Mouse (Mus musculus) kidney, postnatal 4 days (tissue): ENCODE measurements around the gene Afm.

Experiments used
- DNase-seq, 2 experiments: peaks; one replicate each; pipeline ENCODE4 v3.0.0; 2021; ENCODE audit warnings: mixed read lengths in 2 of 2

Gene Afm

DNA sequence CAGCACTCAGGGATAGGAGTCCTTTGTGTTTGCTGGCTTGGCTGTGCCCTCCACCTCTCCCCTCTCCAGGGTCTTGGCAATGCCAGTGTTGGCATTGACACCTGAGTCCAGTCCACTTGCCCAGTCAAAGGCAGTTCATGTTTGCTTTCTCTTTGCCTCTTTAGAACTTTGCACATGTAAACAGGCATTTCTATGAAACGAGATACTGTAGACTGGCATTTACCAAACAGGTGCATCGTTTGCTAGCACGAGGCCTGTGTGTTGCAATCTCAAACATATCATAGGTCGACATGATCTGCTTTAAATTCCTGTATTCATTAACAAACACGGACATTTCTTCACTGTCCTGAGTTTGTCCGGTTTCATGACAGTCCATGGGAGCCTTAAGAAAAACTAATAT, 42.0 kb downstream of the Afm start, which contains the start of gene 5830473C10Rik:
TSS of gene 5830473C10Rik (plus strand) at position 365 of the 400 bp plus-strand sequence.
- no peak for DNase-seq

DNA sequence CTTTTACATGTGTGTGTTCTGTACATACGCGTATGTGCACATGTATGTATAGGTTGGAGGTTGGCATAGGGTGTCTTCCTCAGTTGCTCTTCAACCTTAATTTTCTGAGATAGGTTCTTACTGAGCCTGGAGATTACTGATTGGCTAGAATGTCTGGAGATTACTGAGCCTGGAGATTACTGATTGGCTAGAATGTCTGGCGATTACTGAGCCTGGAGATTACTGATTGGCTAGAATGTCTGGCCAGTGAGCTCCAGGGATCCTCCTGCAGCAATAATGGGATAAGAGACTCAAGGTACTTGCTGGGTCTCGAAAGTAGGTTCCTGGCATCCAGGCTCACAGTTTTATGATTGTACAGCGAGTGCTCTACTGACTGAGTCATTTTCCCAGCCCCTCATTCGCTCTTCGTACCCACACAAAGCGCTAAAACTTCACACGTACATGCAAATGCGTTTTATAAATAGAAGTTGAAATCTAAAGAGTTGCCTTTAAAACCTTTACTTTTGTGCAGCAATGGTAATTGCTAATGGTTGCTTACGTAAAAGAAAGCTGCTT, 43.1 kb downstream of the Afm start:
- no peak for DNase-seq

DNA sequence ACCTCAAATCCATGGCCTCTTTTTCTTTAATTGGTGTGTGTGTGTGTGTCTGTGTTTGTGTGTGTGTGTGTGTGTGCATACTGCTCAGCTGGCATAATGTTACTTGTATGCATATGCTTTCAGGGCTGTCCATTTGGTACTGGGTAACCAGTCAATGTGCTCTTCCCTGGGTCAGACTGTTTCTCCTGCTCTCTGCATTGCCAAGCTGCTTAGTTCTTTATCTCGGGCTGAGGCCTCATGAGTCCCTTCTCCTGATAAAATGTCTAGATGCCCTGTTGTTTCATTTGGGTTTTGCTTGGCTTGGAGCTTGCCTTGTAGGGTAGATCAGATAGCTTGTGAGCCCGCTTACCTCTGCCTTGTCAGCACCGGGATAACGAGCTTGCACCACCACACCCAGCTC, 44.1 kb downstream of the Afm start:
- no peak for DNase-seq

- no peak for DNase-seq
Measured at GRCm38 (mm10) chr5:90564161-90564560, 45.4 kb downstream of the Afm start.

GRCm38 (mm10) chr5:90565205-90565604, 46.5 kb downstream of the Afm start:
- no peak for DNase-seq

- no peak for DNase-seq
Measured at GRCm38 (mm10) chr5:90567788-90568187, 49.1 kb downstream of the Afm start.

DNA sequence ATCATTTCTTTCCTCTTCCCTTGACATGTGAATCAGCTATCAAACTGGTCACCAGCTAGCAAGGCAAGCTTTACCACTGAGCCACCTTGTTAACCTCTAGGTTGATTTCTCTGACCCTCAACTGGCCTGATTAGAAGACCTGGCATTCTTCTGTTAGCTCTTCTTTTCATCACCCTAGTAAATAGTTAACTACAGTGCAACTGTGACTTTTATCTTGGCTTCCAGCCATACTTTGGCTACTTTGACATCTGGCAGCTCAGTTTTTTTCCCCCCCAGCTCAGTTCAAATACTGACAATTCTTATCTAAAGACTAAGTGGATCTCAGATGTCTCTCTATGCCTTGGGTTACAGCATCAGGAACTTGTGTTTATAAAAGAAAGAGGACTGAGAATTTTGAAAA, 49.6 kb downstream of the Afm start:
- DNase-seq: peak in 1 of 2 experiments; percentile 26

GRCm38 (mm10) chr5:90571216-90571615, 52.5 kb downstream of the Afm start:
- peak; percentile 31 to 47 for DNase-seq

- peak in 1 of 2 experiments; percentile 34 for DNase-seq
Measured at GRCm38 (mm10) chr5:90577751-90578150, 59.0 kb downstream of the Afm start.

- DNase-seq: no peak
Measured at GRCm38 (mm10) chr5:90579556-90579955, 60.8 kb downstream of the Afm start.

- no peak for DNase-seq
Measured at GRCm38 (mm10) chr5:90582179-90582578, 63.4 kb downstream of the Afm start.

GRCm38 (mm10) chr5:90584799-90585198, 66.1 kb downstream of the Afm start:
- no peak for DNase-seq

- no peak for DNase-seq
Measured at GRCm38 (mm10) chr5:90586511-90586910, 67.8 kb downstream of the Afm start.

- DNase-seq: no peak
Measured at GRCm38 (mm10) chr5:90588104-90588503, 69.4 kb downstream of the Afm start.

DNA sequence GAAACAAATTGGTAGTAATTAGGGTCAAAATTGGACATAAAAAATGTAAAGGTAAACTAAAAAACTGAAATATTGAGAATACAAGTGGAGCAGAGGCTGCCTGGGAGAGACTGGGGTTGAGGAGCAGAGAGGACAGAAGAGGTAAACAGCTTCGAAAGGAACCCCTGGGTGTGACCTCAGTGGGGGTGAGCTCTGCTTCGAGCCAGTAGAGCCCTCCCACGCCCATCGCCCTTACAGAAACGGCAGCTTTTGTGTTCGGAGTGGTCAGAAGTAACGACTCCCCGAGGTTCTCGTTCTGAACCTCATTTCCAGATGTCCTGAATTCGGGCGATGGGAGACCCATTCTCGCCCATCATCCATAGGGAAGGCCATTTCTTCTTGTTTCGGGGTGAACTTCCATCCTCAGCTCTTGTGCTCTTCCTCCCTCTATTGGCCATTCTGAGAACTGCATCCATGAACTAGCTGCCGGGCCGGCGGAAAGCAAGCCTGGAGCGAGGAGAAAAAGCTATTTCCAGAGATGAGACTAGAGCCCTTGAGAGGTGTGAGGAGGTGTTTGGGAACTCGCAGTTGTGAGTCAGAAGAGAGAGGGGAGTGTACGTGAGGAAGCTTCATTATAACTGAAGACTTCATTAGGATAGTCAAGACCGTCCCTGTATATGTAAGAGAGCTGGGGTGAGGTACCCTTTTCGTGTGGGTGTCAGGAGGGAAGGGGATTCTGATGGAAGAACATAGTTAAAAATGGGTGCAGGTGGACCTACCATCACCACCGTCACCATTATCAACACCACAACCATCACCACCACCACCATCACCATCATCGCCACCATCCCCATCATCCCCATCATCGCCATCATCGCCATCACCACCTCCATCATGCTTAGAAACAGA, 70.2 kb downstream of the Afm start:
- peak; percentile 70 to 73 for DNase-seq

DNA sequence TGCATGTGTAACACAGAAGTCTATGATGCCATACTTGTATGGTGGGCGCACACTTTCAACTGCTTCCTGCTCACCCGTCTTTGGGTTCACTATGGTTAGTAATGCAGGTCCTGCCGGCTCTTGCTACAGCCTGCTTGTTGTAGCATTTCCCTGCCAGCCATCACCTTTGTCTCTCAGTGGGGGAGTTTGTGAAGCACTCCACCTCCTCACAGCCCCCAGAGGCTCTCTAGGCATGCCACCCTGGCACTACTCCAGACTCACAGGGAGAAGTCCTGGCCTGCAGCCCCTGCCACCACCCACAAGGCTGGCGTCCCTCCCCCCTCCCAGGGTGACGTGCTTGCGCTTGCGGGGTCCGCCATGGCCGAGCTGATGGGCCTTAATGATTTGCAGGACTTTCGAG, 71.9 kb downstream of the Afm start:
- no peak for DNase-seq

- DNase-seq: no peak
Measured at GRCm38 (mm10) chr5:90591936-90592335, 73.2 kb downstream of the Afm start.

GRCm38 (mm10) chr5:90594945-90595344, 76.2 kb downstream of the Afm start:
- DNase-seq: no peak

DNA sequence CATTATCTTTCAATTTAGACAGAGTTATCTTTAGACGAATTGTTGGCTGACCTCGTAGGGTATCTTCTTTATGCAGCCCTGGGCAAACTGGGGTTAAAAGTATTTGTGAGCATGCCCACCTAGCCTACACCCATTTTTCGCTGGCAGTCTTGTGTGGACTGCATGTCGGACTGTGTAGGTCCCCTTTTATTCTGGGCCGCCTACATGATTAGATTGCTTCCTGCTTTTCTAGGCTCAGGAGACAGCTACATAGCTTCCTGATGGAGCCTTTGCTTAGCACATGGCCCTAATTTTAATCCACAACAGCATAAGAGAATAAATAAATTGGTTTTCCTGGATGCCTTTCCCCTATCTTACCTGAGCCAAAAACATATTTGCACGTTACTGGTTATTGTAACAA, 77.4 kb downstream of the Afm start:
- no peak for DNase-seq

DNA sequence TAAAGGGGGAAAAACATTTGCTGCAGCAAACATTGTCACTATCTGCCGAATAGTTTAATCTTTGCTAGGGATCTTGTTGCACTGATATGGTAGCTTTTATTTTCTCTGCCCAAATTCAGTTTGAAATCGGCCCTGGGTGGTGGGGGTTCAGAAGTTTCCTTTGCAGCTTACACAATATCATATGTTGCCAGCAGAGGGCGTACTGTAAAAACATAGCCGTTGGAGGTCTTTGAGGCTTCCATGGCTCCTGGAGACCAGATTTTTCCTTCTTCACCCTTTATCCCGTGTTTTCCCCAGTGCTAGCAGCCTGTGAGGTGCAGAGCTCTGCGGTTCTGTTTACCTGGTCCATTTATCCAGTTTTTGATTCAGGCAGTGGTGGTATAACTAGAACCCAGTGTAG, 82.7 kb downstream of the Afm start:
- DNase-seq: peak; percentile 61 to 65
